Mouse (Mus musculus) thymus, adult 18-20 months (tissue): ENCODE results near the gene Gm11757.
"Not testable (repeated sequence)": the region's sequence is repeated elsewhere in the genome, so short reads cannot be mapped to it uniquely, and the experiment has no call there.

Experiments used
- DNase-seq, 2 experiments: peaks; one replicate each; pipeline ENCODE4 v3.0.0; 2022; ENCODE audit warnings: mixed read lengths in 2 of 2

Gm11757 gene

GRCm38 (mm10) chr4:73891012-73891411, at the start of gene Gm11757:
TSS of gene Gm11757 (minus strand) at chr4:73891112.
- DNase-seq: not testable (repeated sequence)

DNA sequence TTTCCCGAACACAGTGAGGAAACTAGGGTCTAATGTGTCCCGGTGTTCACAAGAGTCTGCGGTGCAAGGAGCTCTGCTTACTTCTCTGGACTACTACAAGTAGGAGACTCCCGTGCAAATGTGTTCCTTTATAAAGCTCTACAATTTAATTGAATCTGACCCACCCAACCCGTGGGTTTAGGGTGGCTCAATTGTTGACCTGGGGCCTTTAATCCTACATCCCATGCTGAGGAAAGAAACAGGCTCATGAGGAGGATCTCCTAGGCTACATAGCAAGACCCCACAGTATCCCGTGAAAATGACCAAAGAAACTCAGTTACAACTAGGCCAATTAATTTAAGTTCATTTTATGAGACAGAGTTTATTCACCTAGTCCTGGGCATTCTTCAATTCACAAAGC, 29.7 kb upstream of the Gm11757 start, which contains the start of gene Gm11756:
TSS of gene Gm11756 (minus strand) at position 101 of the 400 bp plus-strand sequence.
- not testable (repeated sequence) for DNase-seq

GRCm38 (mm10) chr4:73905853-73906252, 14.9 kb upstream of the Gm11757 start, which contains the start of gene Gm13871:
TSS of gene Gm13871 (minus strand) at chr4:73905953.
- DNase-seq: not testable (repeated sequence)

- DNase-seq: not testable (repeated sequence)
Observed at GRCm38 (mm10) chr4:73876166-73876565, 14.7 kb downstream of the Gm11757 start, which contains the start of gene Gm11758. TSS of gene Gm11758 (minus strand) at chr4:73876266.
